Mouse (Mus musculus): ENCODE results near the gene Akap1. TPM values are rescaled to one million over a fixed set of nuclear protein-coding genes. Genes with fewer than 3 reads are reported as not detected.

Gene Akap1
- total RNA-seq (2014; fragmentation: Nextera tagmentation) (9.1 and 12.0 TPM in 2 replicates), total RNA-seq (2017) (16.7 and 18.8 TPM in 2 replicates), polyA plus RNA-seq (2012) (8.4 and 10.9 TPM in 2 replicates)

DNA sequence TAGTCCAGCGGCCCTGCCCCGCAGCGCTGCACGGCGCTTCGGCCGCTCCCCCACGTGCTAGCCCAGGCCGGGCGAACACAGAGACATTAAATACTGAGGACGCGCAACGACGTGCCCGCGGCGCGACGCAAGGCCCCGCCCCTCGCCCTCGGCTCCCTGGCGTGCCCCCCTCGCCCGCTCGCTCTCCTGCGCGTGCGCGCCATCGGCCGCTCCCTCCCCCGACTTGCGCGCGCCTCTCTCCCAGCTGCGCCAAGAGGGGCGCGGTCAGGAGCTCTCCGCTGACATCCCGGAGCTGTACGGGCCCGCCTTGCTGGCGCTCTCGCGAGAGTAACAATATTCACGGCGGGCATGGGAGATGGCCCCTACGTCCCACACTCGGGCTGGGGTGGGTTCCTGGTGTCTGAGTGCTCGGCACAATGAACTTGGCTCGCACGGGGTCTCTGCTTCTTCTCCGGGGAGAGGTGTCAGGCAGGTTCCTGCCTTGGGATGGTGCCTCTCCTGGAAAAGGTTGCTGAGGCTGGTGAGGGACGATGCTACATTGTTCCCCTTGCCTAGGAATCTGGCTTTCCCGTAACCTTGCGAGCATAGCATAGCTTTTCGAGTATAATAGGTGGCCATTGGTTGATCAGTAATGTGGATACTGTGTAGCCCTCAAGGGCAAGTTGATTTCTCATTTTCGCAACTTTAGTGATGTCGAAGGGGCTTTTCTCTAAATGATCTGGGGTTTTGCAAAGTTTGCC lies at the start of gene Akap1:
Akap1 (minus strand) TSS at position 129 of the 740 bp plus-strand sequence.
- ATAC-seq (ENCODE audit: extremely low read depth, insufficient number of reproducible peaks, low FRiP score, poor library complexity, severe bottlenecking) = peak; percentile 95

DNA sequence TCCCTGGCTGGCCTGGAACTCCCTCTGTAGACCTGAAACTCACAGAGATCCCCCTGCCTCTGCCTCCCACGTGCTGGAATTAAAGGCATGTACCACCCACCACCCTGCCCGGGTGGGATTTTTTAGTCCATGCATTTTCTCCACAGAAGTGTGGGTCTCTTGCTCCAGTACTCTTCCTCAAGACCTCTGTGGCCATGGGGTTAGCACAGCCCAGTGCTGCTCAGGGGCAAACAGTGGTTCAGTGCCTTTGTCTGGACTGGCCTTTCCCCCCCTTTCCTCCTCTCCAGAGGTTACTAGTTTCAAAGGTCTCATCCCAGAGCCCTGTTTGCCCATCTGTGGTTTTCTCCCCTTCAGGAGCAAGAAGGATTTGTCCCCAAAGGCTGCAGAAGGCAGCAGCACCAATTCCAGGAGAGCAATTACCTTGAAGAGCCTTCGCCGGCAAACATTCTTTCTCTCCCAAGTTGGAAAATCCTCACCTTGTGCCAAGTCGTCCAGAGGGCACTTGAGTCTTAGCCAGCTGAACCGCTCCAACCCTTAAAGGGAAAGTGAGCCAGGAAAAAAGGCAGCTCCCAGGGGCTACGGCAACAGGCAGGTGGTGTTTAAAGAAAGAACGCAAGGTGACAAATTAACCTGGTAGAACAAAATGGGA lies 45.1 kb upstream of the Akap1 start:
- ATAC-seq (ENCODE audit: extremely low read depth, insufficient number of reproducible peaks, low FRiP score, poor library complexity, severe bottlenecking) = no peak

More for the DNA sequence above, at the start of gene Akap1:
- Histone ChIP-seq H3K9me3 (replicated peaks) (no peaks in the 10 kb centered on the region), H3K4me3 (ENCODE audit: low read depth, low read length) (peak within 1 kb of the TSS; percentile 81), H3K4me1 (ENCODE audit: insufficient read depth, low read depth, low read length) (peaks cover 40% of the 10 kb centered on the region), H3K36me3 (replicated peaks) (peaks cover 18% of the 10 kb centered on the region), H3K27me3 (ENCODE audit: insufficient read depth, low read length) (peaks cover 21% of the 10 kb centered on the region)
- DNase-seq (ENCODE audit: low spot score) = peak; percentile 98
- TF ChIP-seq GATA2 (IDR thresholded peaks at IDR 0.05; ENCODE audit: borderline replicate concordance, low read depth, low read length) = no peak
- TF ChIP-seq CTCF (IDR thresholded peaks at IDR 0.05; ENCODE audit: low read depth, low read length) = no peak
- no peak for TF ChIP-seq POLR2AphosphoS5 (IDR thresholded peaks at IDR 0.05; ENCODE audit: insufficient replicate concordance, low read depth, low read length)
- TF ChIP-seq TAL1 (conservative IDR thresholded peaks at IDR 0.05; ENCODE audit: low read depth, low read length) = no peak
- TF ChIP-seq GATA1 (IDR thresholded peaks at IDR 0.05; ENCODE audit: borderline replicate concordance, low read length) = no peak

GRCm38 (mm10) chr11:88908557-88909211 lies 44.3 kb upstream of the Akap1 start:
- Histone ChIP-seq H3K27me3 (ENCODE audit: insufficient read depth, low read length) (peaks cover 18% of the 10 kb centered on the region), H3K9me3 (replicated peaks) (no peaks in the 10 kb centered on the region), H3K4me1 (ENCODE audit: insufficient read depth, low read depth, low read length) (no peaks in the 10 kb centered on the region), H3K36me3 (replicated peaks) (no peaks in the 10 kb centered on the region), H3K4me3 (ENCODE audit: low read depth, low read length) (no peak overlapping the region)
- TF ChIP-seq GATA2 (IDR thresholded peaks at IDR 0.05; ENCODE audit: borderline replicate concordance, low read depth, low read length) (no peak), CTCF (IDR thresholded peaks at IDR 0.05; ENCODE audit: low read depth, low read length) (peak; percentile 11; the same call in 1 of the 2 replicates)
- DNase-seq (ENCODE audit: low spot score) (no peak), ATAC-seq (ENCODE audit: extremely low read depth, insufficient number of reproducible peaks, low FRiP score, poor library complexity, severe bottlenecking) (no peak)

More for the DNA sequence above, 45.1 kb upstream of the Akap1 start:
- no peak for DNase-seq (ENCODE audit: low spot score)
- no peaks in the 10 kb centered on the region for H3K9me3 ChIP-seq (replicated peaks)
- H3K36me3 ChIP-seq (replicated peaks) = no peaks in the 10 kb centered on the region
- TF ChIP-seq CTCF (IDR thresholded peaks at IDR 0.05; ENCODE audit: low read depth, low read length) (no peak), GATA2 (IDR thresholded peaks at IDR 0.05; ENCODE audit: borderline replicate concordance, low read depth, low read length) (no peak), POLR2AphosphoS5 (IDR thresholded peaks at IDR 0.05; ENCODE audit: insufficient replicate concordance, low read depth, low read length) (no peak), GATA1 (IDR thresholded peaks at IDR 0.05; ENCODE audit: borderline replicate concordance, low read length) (no peak), TAL1 (conservative IDR thresholded peaks at IDR 0.05; ENCODE audit: low read depth, low read length) (no peak)
- H3K27me3 ChIP-seq (ENCODE audit: insufficient read depth, low read length) = peaks cover 12% of the 10 kb centered on the region
- H3K4me1 ChIP-seq (ENCODE audit: insufficient read depth, low read depth, low read length) = no peaks in the 10 kb centered on the region
- no peak overlapping the region for H3K4me3 ChIP-seq (ENCODE audit: low read depth, low read length)

GRCm38 (mm10) chr11:88907886-88908285 lies 43.5 kb upstream of the Akap1 start:
- peaks cover 18% of the 10 kb centered on the region for H3K27me3 ChIP-seq (ENCODE audit: insufficient read depth, low read length)
- H3K36me3 ChIP-seq (replicated peaks) = no peaks in the 10 kb centered on the region
- DNase-seq (ENCODE audit: low spot score) (no peak), ATAC-seq (ENCODE audit: extremely low read depth, insufficient number of reproducible peaks, low FRiP score, poor library complexity, severe bottlenecking) (no peak)
- H3K4me1 ChIP-seq (ENCODE audit: insufficient read depth, low read depth, low read length) = no peaks in the 10 kb centered on the region
- H3K4me3 ChIP-seq (ENCODE audit: low read depth, low read length) = no peak overlapping the region
- TF ChIP-seq GATA2 (IDR thresholded peaks at IDR 0.05; ENCODE audit: borderline replicate concordance, low read depth, low read length) (no peak), GATA1 (IDR thresholded peaks at IDR 0.05; ENCODE audit: borderline replicate concordance, low read length) (no peak), POLR2AphosphoS5 (IDR thresholded peaks at IDR 0.05; ENCODE audit: insufficient replicate concordance, low read depth, low read length) (no peak), TAL1 (conservative IDR thresholded peaks at IDR 0.05; ENCODE audit: low read depth, low read length) (no peak)
- no peaks in the 10 kb centered on the region for H3K9me3 ChIP-seq (replicated peaks)

DNA sequence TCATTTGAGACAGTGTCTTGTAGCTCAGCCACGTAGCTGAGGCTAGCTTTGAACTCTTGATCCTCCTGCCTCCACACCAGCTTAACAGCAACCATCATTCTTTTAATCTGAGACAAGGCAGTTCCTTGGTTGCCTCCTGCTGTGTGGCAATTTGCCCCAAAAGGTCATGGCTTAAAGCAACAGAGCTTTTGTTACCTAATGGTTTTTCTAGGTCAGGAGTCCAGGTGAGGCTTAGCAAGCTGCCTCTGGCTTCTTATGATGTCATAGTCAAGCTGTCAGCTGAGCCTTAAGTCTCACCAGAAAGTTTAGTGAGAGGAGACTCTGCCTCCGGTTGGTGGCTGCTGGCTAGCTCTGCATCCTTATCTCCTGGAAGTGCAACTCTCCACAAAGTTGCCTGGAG lies 41.2 kb upstream of the Akap1 start:
- TF ChIP-seq TAL1 (conservative IDR thresholded peaks at IDR 0.05; ENCODE audit: low read depth, low read length) (no peak), GATA2 (IDR thresholded peaks at IDR 0.05; ENCODE audit: borderline replicate concordance, low read depth, low read length) (no peak), GATA1 (IDR thresholded peaks at IDR 0.05; ENCODE audit: borderline replicate concordance, low read length) (no peak), CTCF (IDR thresholded peaks at IDR 0.05; ENCODE audit: low read depth, low read length) (no peak), POLR2AphosphoS5 (IDR thresholded peaks at IDR 0.05; ENCODE audit: insufficient replicate concordance, low read depth, low read length) (no peak)
- Histone ChIP-seq H3K9me3 (replicated peaks) (no peaks in the 10 kb centered on the region), H3K27me3 (ENCODE audit: insufficient read depth, low read length) (peaks cover 27% of the 10 kb centered on the region), H3K4me3 (ENCODE audit: low read depth, low read length) (no peak overlapping the region), H3K4me1 (ENCODE audit: insufficient read depth, low read depth, low read length) (no peaks in the 10 kb centered on the region), H3K36me3 (replicated peaks) (no peaks in the 10 kb centered on the region)
- ATAC-seq (ENCODE audit: extremely low read depth, insufficient number of reproducible peaks, low FRiP score, poor library complexity, severe bottlenecking) (no peak), DNase-seq (ENCODE audit: low spot score) (no peak)

GRCm38 (mm10) chr11:88904080-88904479 lies 39.7 kb upstream of the Akap1 start:
- no peaks in the 10 kb centered on the region for H3K9me3 ChIP-seq (replicated peaks)
- no peak overlapping the region for H3K4me3 ChIP-seq (ENCODE audit: low read depth, low read length)
- H3K36me3 ChIP-seq (replicated peaks) = no peaks in the 10 kb centered on the region
- no peaks in the 10 kb centered on the region for H3K4me1 ChIP-seq (ENCODE audit: insufficient read depth, low read depth, low read length)
- H3K27me3 ChIP-seq (ENCODE audit: insufficient read depth, low read length) = peaks cover 24% of the 10 kb centered on the region
- no peak for DNase-seq (ENCODE audit: low spot score)
- TF ChIP-seq GATA1 (IDR thresholded peaks at IDR 0.05; ENCODE audit: borderline replicate concordance, low read length) (no peak), POLR2AphosphoS5 (IDR thresholded peaks at IDR 0.05; ENCODE audit: insufficient replicate concordance, low read depth, low read length) (no peak), TAL1 (conservative IDR thresholded peaks at IDR 0.05; ENCODE audit: low read depth, low read length) (no peak), GATA2 (IDR thresholded peaks at IDR 0.05; ENCODE audit: borderline replicate concordance, low read depth, low read length) (no peak), CTCF (IDR thresholded peaks at IDR 0.05; ENCODE audit: low read depth, low read length) (no peak)
- ATAC-seq (ENCODE audit: extremely low read depth, insufficient number of reproducible peaks, low FRiP score, poor library complexity, severe bottlenecking) = no peak

Measured in G1E (cell line).